Mouse (Mus musculus) small intestine, adult 2 months (tissue): ENCODE measurements around the gene Htra2.
A peak's percentile ranks its signal among the peaks of the same experiment; 100 is the strongest.

Experiments used
- CTCF ChIP-seq: fragments of 200-500 bp; IDR thresholded peaks from 2 replicates; pipeline ENCODE4 v1.5.1; 2012; ENCODE audit warnings: low read depth, mild to moderate bottlenecking, control low read depth, inconsistent platforms, low read length, moderate library complexity, mixed read lengths; ENCODE audit not compliant: insufficient replicate concordance, insufficient read length; ENCODE audit errors: extremely low read depth
- POLR2A ChIP-seq: fragments of 200-500 bp; IDR thresholded peaks from 2 replicates; pipeline ENCODE4 v1.6.1; 2012; ENCODE audit warnings: low read depth, mild to moderate bottlenecking, control low read depth, inconsistent platforms, low read length, moderate library complexity

DNA sequence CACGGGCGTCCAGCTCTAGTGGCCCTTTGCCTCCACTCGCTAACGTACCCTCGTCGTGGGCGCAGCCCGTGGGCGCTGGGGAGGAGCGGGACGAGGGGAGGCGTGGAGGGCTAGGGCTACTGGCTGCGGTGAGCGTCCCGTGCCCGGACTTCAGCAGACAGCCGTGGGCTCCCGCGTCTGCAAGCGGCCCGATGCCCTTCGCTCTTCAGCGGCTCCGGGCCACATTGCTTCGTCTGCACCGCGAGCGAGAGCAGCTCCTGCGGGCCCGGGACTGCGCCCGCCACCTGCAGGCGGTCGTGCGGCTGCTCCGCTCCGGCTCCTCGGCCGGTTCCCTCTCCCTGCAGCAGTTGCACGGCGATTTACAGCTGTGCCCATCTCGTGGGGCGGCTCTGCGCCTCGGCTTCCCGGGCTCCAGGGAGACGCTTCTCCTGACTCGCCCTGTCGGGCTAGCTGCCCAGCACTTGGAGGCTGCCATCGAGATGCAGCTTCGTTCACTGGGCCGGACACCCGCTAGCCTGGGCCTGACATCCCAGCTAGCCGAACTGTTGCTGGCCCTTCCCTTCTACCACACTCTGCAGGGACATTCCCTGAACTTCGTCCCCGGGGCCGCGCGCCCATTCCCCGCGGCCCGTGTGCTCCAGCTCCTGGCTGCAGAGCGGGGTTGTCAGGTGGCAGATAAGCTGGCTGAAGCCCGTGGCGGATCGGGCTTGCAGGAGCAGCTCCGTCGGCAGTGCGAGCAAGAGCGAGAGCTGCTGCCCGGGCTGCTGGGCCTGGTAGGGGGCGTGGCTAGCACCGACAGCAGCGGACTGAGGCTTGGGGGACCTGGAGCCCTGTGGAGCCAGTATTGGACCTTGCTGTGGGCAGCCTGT lies 46.8 kb upstream of the Htra2 start:
- TF ChIP-seq CTCF, result peak; percentile 31; the same call in 1 of the 2 replicates
- peak; percentile 31; the same call in 1 of the 2 replicates for TF ChIP-seq POLR2A
